Mouse (Mus musculus) heart, embryonic 16.5 days (tissue): Measurements from ENCODE around the gene Cux1. TPM values are rescaled to one million over a fixed set of nuclear protein-coding genes. Genes with fewer than 3 reads are reported as not detected.
A peak's percentile ranks its signal among the peaks of the same experiment; 100 is the strongest.

Experiments
- ATAC-seq: fragments of 200-750 bp; cut with Nextera tagmentation; replicated peaks from 2 replicates; pipeline ENCODE4 v1.8.0; 2017; ENCODE audit warnings: moderate number of reproducible peaks; ENCODE audit not compliant: insufficient read depth, low FRiP score; ENCODE audit errors: extremely low read depth
- H3K27ac ChIP-seq: fragments of 300-500 bp; sonication (generic); 2 replicates; pipeline ENCODE4 v1.5.1; 2014; ENCODE audit warnings: mild to moderate bottlenecking, low read length, control low read depth, moderate library complexity
- H3K27me3 ChIP-seq: fragments of 300-500 bp; sonication (generic); 2 replicates; pipeline ENCODE4 v1.6.1; 2014; ENCODE audit warnings: low read length, mixed read lengths; ENCODE audit not compliant: control insufficient read depth, insufficient read depth
- H3K36me3 ChIP-seq: fragments of 300-500 bp; sonication (generic); 2 replicates; pipeline ENCODE4 v1.6.1; 2014; ENCODE audit not compliant: control insufficient read depth, insufficient read depth
- H3K4me1 ChIP-seq: fragments of 300-500 bp; sonication (generic); 2 replicates; pipeline ENCODE4 v1.6.1; 2014; ENCODE audit warnings: low read length, mixed read lengths; ENCODE audit not compliant: control insufficient read depth, insufficient read depth
- H3K4me2 ChIP-seq: fragments of 300-500 bp; sonication (generic); 2 replicates; pipeline ENCODE4 v1.6.1; 2014; ENCODE audit warnings: low read depth, mild to moderate bottlenecking, control low read depth, low read length
- H3K4me3 ChIP-seq: fragments of 300-500 bp; sonication (generic); 2 replicates; pipeline ENCODE4 v1.5.1; 2014; ENCODE audit warnings: mild to moderate bottlenecking, control low read depth, low read length
- H3K9ac ChIP-seq: fragments of 300-500 bp; sonication (generic); 2 replicates; pipeline ENCODE4 v1.6.1; 2014; ENCODE audit warnings: low read length, control low read depth
- H3K9me3 ChIP-seq: fragments of 300-500 bp; sonication (generic); replicated peaks from 2 replicates; pipeline ENCODE4 v1.6.1; 2016; ENCODE audit warnings: low read length; ENCODE audit not compliant: control insufficient read depth
- WGBS: fragments of 180-500 bp; shearing (Covaris S2); extraction: QIAGEN DNeasy Blood & Tissue Kit; methylation state at CpG from one replicate; pipeline ENCODE4 v1.1.7; 2014; 5-methylcytosine and 5-hydroxymethylcytosine counted together
- polyA plus RNA-seq: library from polyadenylated mRNA; unstranded; fragments of >200 nt; fragmentation: Nextera tagmentation; extraction: Ambion mirVana; gene quantifications from 2 replicates; pipeline ENCODE4 v1.2.1, GENCODE M21; 2015

Cux1 gene
- polyA plus RNA-seq, 1 experiment from 2014 or later, result 89.0 TPM

DNA sequence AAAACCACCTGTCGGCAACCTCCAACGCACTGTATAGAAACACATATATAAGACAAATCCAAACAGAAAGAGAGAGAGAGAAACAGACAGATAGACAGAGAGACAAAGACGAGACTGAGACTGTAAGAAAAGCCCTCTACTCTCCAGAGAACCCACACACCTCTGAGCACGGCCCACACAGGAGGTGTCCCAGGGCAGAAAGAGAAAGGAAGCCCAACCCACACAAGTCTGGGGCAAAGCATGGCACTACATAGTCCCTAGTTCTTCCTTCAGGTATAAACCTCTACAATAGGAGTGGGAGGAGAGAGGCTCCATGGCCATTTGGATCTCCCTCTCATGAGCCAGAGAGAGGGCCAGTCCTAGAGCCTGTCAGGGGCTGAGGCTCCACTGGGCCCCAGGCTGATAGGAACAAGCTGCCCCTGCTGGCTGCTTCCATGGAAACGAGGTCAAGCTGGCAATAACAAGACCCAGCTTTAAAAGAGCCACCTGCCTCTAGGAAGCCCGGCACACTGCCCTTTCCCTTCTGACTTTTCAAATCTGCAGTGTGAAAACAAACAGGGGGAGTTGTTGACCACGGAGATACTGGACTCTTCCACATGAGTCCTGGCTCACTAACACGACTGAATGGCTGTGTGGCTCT is 99.8 kb downstream of the Cux1 start:
- no peaks in the 10 kb centered on the region for H3K9me3 ChIP-seq
- 13% methylated on average over 6 of the region's 8 CpGs for WGBS
- H3K4me2 ChIP-seq, result peak overlapping the region; percentile 37
- H3K9ac ChIP-seq, result peak overlapping the region; percentile 52
- no peaks in the 10 kb centered on the region for H3K27me3 ChIP-seq
- peaks cover 70% of the 10 kb centered on the region for H3K4me1 ChIP-seq
- peak; percentile 72 for ATAC-seq
- H3K4me3 ChIP-seq, result no peak overlapping the region
- 0 out of 2 replicates have a peak, but pooled peaks cover 2% of the 10 kb centered on the region for H3K36me3 ChIP-seq
- peak overlapping the region; percentile 91 for H3K27ac ChIP-seq

DNA sequence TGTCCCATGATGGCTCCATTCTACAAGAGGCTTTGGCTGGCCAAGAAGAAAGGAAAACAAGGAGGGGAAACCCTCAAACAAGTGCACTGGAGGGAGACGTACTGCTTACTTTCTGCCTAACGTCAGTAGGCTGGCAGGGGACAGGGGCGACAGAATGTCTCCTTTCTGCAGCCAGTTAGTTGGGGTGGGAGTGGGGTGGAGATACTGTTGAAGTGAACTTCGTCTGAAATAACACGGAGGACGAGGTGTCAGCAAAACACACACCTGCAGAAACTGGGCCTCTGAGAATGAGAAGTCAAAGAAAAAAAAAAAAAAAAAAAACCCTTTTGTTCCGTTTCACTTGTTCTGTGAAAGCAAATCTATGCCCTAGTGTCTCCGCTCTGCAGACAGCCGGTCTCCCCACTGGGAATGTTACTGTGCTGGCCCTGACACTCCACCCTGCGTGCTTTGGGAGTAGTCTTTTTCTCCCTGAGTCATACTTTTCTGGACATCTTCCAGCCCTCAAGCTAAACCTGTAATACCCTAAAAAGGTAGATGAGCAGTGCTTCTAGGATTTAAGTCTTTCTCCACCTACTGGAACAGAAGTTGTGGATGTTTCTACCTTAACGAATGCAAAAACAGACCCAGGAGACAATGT is 101.4 kb downstream of the Cux1 start:
- peak overlapping the region; percentile 44 for H3K9ac ChIP-seq
- 0 out of 2 replicates have a peak overlapping the region, but pooled peaks have one; percentile 18 for H3K4me2 ChIP-seq
- 26% methylated on average over 11 of the region's 11 CpGs for WGBS
- no peaks in the 10 kb centered on the region for H3K9me3 ChIP-seq
- H3K27me3 ChIP-seq, result no peaks in the 10 kb centered on the region
- 0 out of 2 replicates have a peak, but pooled peaks cover 2% of the 10 kb centered on the region for H3K36me3 ChIP-seq
- ATAC-seq, result 0 out of 2 replicates have a peak, but pooled peaks have one; percentile 43
- no peak overlapping the region for H3K4me3 ChIP-seq
- peaks cover 79% of the 10 kb centered on the region for H3K4me1 ChIP-seq
- peak overlapping the region; percentile 78 for H3K27ac ChIP-seq

DNA sequence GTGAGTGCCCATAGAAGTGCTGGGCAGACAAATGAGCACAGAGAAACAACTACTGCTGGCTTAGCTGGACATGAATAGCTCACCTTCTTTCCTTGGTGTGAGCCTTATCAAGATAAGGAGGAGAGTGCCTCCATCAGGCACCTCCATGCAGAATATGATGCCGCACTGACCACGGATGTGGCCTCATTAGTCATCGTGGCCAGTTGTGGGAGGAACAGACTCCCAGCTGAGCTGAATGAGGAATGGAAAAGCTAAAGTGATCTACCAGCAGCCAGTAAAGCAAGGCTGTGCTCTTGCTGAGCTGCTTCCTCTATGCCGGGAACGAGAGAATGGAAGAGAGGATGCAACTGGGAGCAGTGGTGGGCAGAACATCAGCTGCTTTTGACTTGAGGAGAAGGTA is 101.9 kb downstream of the Cux1 start:
- Histone ChIP-seq H3K4me3 (no peak overlapping the region), H3K4me1 (peaks cover 83% of the 10 kb centered on the region), H3K9me3 (no peaks in the 10 kb centered on the region), H3K9ac (peak overlapping the region; percentile 44), H3K27me3 (no peaks in the 10 kb centered on the region), H3K36me3 (peaks cover under 1% of the 10 kb centered on the region; the same call in 1 of the 2 replicates), H3K4me2 (0 out of 2 replicates have a peak overlapping the region, but pooled peaks have one; percentile 18), H3K27ac (peak overlapping the region; percentile 78)
- WGBS, result 30% methylated on average over 5 of the region's 5 CpGs
- ATAC-seq, result no peak

DNA sequence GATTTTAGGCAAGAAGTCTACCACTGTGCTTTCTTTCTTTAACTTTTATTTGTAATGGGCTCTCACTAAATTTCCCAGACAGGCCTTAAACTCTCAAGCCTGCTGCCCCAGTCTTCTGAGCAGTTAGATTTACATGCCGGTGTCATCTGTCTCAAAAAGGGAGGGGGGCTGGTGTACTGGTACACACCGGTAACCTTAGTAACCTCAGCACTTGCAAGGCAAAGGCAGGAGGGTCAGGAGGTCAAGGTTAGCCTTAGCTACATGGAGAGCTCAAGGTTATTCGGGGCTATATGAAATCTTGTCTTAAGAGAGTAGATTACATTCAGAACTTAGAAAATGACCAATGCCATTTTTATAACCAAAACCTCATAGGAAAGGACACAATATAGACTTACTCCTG is 102.4 kb downstream of the Cux1 start:
- peaks cover 86% of the 10 kb centered on the region for H3K4me1 ChIP-seq
- H3K27ac ChIP-seq, result peak overlapping the region; percentile 78; the same call in 1 of the 2 replicates
- H3K9ac ChIP-seq, result no peak overlapping the region
- no peak for ATAC-seq
- H3K4me3 ChIP-seq, result no peak overlapping the region
- WGBS, result 52% methylated on average over 3 of the region's 3 CpGs
- no peak overlapping the region for H3K4me2 ChIP-seq
- H3K36me3 ChIP-seq, result peaks cover 2% of the 10 kb centered on the region; the same call in 1 of the 2 replicates
- no peaks in the 10 kb centered on the region for H3K9me3 ChIP-seq
- no peaks in the 10 kb centered on the region for H3K27me3 ChIP-seq

DNA sequence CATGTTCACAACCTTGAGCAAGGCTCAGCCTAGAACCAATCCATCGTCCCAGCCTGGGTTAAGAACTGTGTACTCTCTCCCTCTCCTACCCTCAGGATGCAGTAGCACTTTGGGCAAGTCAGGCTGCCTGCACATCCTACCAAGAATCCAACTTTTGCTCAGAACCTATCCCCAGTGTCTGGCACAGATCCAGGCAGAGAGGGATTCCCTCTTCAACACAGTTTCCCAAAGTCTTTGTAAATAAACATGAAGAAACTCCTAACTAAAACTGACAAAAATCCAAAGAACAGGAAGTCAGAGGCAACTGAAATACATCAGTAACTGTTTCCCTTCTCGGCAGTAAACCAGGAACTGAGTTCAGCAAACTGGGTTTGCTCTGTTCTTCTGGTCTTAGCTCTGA is 103.2 kb downstream of the Cux1 start:
- no peak overlapping the region for H3K4me3 ChIP-seq
- no peak overlapping the region for H3K9ac ChIP-seq
- 53% methylated on average over 2 of the region's 2 CpGs for WGBS
- ATAC-seq, result no peak
- no peaks in the 10 kb centered on the region for H3K27me3 ChIP-seq
- peaks cover 2% of the 10 kb centered on the region; the same call in 1 of the 2 replicates for H3K36me3 ChIP-seq
- H3K4me2 ChIP-seq, result no peak overlapping the region
- peak overlapping the region; percentile 94 for H3K27ac ChIP-seq
- no peaks in the 10 kb centered on the region for H3K9me3 ChIP-seq
- H3K4me1 ChIP-seq, result peaks cover 89% of the 10 kb centered on the region

DNA sequence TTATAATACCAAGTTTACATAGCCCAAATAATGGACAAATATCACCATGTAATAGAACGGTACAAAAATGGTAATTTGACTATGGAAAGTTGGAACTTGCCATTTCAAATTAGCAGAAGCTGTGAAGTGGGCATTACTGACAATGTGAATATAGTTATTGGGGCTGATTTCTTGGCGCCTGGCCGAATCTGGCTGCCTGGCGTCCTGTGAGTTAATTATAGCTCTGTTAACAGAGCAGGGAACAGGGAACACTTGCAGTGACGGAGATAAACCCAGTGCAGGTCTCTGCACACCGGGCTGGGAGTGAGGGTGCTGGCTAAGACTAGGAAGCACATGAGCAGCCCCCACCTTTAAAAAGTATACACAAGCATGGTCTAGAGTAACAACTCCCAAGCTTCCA is 104.7 kb downstream of the Cux1 start:
- peak overlapping the region; percentile 49; the same call in 1 of the 2 replicates for H3K9ac ChIP-seq
- H3K4me3 ChIP-seq, result no peak overlapping the region
- peak overlapping the region; percentile 94 for H3K27ac ChIP-seq
- 24% methylated on average over 6 of the region's 6 CpGs for whole genome bisulfite sequencing
- H3K27me3 ChIP-seq, result no peaks in the 10 kb centered on the region
- ATAC-seq, result peak; percentile 72
- H3K36me3 ChIP-seq, result peaks cover 2% of the 10 kb centered on the region; the same call in 1 of the 2 replicates
- H3K4me1 ChIP-seq, result peaks cover 89% of the 10 kb centered on the region
- H3K9me3 ChIP-seq, result no peaks in the 10 kb centered on the region
- peak overlapping the region; percentile 38 for H3K4me2 ChIP-seq

DNA sequence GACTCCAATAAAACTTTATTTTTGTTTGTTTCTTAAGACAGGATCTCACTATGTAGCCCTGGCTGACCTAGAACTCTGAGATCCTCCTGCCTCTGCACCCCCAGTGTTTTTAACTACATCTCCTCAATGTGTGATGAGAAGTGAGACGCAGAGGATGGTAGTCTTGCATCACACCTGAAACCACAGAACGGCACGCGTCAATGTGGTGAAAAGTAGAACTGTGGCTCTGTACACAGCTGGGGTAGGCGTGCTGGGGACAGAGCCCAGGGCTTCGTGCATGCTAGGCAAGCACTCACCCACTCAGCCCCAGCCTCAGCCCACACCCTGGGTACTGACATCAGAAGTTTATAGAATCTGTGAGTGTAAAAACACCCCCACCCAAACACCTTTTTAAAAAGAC is 107.4 kb downstream of the Cux1 start:
- no peak overlapping the region for H3K4me2 ChIP-seq
- H3K36me3 ChIP-seq, result peaks cover 2% of the 10 kb centered on the region; the same call in 1 of the 2 replicates
- H3K4me1 ChIP-seq, result peaks cover 78% of the 10 kb centered on the region
- H3K27ac ChIP-seq, result no peak overlapping the region
- H3K27me3 ChIP-seq, result no peaks in the 10 kb centered on the region
- ATAC-seq, result no peak
- H3K9me3 ChIP-seq, result no peaks in the 10 kb centered on the region
- 79% methylated on average over 6 of the region's 6 CpGs for WGBS
- no peak overlapping the region for H3K4me3 ChIP-seq
- H3K9ac ChIP-seq, result no peak overlapping the region

DNA sequence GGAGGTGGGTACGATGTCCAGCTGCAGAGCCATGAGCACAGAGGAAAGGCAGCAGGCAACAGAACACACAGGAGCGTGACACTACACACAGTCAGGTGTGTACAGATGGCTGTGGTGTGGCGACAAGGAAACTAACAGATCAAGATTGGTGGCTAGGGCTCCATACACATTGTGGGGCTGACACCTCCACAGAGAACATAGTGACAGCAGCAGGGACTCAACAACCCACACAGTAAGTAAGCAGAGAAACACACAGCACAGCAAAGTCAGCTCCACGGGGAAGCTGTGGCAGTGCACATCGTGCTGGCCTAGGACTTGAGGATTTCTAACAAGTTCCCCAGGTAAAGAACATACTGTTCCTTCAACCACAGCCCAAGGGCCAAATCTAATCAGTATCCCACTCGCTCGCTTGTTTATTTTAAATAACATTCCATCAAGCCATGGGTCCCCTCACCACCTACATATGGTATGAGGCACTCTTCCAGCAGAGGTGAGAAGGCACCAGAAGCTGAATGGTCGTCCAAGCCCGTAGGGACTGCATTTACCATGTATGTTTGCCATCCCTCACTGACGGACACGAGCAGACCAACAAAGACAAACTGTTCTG is 108.3 kb downstream of the Cux1 start:
- Histone ChIP-seq H3K4me3 (no peak overlapping the region), H3K27ac (peak overlapping the region; percentile 77), H3K27me3 (no peaks in the 10 kb centered on the region), H3K9me3 (no peaks in the 10 kb centered on the region), H3K36me3 (peaks cover 2% of the 10 kb centered on the region; the same call in 1 of the 2 replicates), H3K9ac (no peak overlapping the region), H3K4me1 (peaks cover 69% of the 10 kb centered on the region), H3K4me2 (no peak overlapping the region)
- WGBS, result 61% methylated on average over 11 of the region's 11 CpGs
- no peak for ATAC-seq
